Mouse (Mus musculus) ES-E14 (cell line): ENCODE data around the gene Fars2. TPM values are rescaled to one million over a fixed set of nuclear protein-coding genes. Genes with fewer than 3 reads are reported as not detected.

Experiments used
- DNase-seq: peaks from one replicate; pipeline ENCODE4 v3.0.0-alpha.2; 2013; ENCODE audit warnings: low read depth, low spot score
- H3K27ac ChIP-seq: 2 replicates; pipeline ENCODE4 v1.5.1; 2012; ENCODE audit warnings: low read depth, mild to moderate bottlenecking, low read length, moderate library complexity, mixed read lengths; ENCODE audit not compliant: poor library complexity, insufficient read depth, severe bottlenecking
- H3K36me3 ChIP-seq: 2 replicates; pipeline ENCODE4 v1.6.1; 2012; ENCODE audit warnings: mild to moderate bottlenecking, low read length, moderate library complexity, mixed read lengths; ENCODE audit not compliant: control insufficient read depth, poor library complexity, insufficient read depth, severe bottlenecking
- H3K4me1 ChIP-seq, 2 experiments: fragments of 150-350 bp in 1 of 2; sonication (generic) in 1 of 2; 2 replicates each; pipeline ENCODE4 v1.6.1; 2012; ENCODE audit warnings: low read length in 2 of 2, mild to moderate bottlenecking in 1 of 2, mixed read lengths in 1 of 2; ENCODE audit not compliant: control insufficient read depth in 2 of 2, insufficient read depth in 2 of 2, poor library complexity in 1 of 2
- H3K4me3 ChIP-seq, 2 experiments: fragments of 150-350 bp in 1 of 2; sonication (generic) in 1 of 2; 2 replicates each; pipeline ENCODE4 v1.5.1; 2012; ENCODE audit warnings: low read length in 2 of 2, low read depth in 1 of 2, mild to moderate bottlenecking in 1 of 2, mixed read lengths in 1 of 2; ENCODE audit not compliant: insufficient read depth in 1 of 2, poor library complexity in 1 of 2, severe bottlenecking in 1 of 2
- H3K9ac ChIP-seq: 2 replicates; pipeline ENCODE4 v1.6.1; 2012; ENCODE audit warnings: low read depth, mild to moderate bottlenecking, low read length, mixed read lengths; ENCODE audit not compliant: poor library complexity, insufficient read depth, severe bottlenecking
- H3K9me3 ChIP-seq: fragments of 150-350 bp; sonication (generic); 2 replicates; pipeline ENCODE4 v1.6.1; 2012; ENCODE audit warnings: low read depth, mild to moderate bottlenecking, low read length; ENCODE audit not compliant: control insufficient read depth, insufficient read depth
- CHD2 ChIP-seq: IDR thresholded peaks from 2 replicates; pipeline ENCODE4 v1.6.1; 2014; ENCODE audit warnings: mild to moderate bottlenecking, low read depth, low read length, inconsistent platforms
- HCFC1 ChIP-seq: IDR thresholded peaks from 2 replicates; pipeline ENCODE4 v1.6.1; 2012; ENCODE audit warnings: low read length, inconsistent platforms, borderline replicate concordance; ENCODE audit not compliant: insufficient read depth
- MAFK ChIP-seq: IDR thresholded peaks from 2 replicates; pipeline ENCODE4 v1.6.1; 2014; ENCODE audit warnings: mild to moderate bottlenecking, low read depth, low read length, inconsistent platforms; ENCODE audit not compliant: insufficient read depth
- ZC3H11A ChIP-seq: IDR thresholded peaks from 2 replicates; pipeline ENCODE4 v1.6.1; 2012; ENCODE audit warnings: low read depth, mild to moderate bottlenecking, inconsistent platforms, low read length, borderline replicate concordance
- ZNF384 ChIP-seq: IDR thresholded peaks from 2 replicates; pipeline ENCODE4 v1.6.1; 2012; ENCODE audit warnings: low read depth, low read length, inconsistent platforms
- in situ Hi-C, 2 experiments: fragments of 600-800 bp; cut with MboI; formaldehyde crosslinking; loops; one replicate each; pipeline ENCODE4 v1.15.1; 2025; ENCODE audit warnings: low sequenced_read_pairs in 2 of 2, inconsistent platforms in 1 of 2; ENCODE audit not compliant: unreplicated experiment in 2 of 2
- total RNA-seq: library from RNA; depleted of rRNA; stranded (reverse); fragments of 300-350 nt; gene quantifications from 2 replicates; pipeline ENCODE4 v1.2.3, GENCODE M21; 2012

Gene Fars2
- total RNA-seq, 1 experiment = 22.0 TPM

- no peaks in the 10 kb centered on the region for H3K4me1 ChIP-seq
- in situ Hi-C loops = no loop called here
- no peak for TF ChIP-seq ZNF384
- TF ChIP-seq HCFC1 = no peak
- no peak for TF ChIP-seq CHD2
- no peak for TF ChIP-seq MAFK
- no peak for TF ChIP-seq ZC3H11A
- no peak overlapping the region for H3K4me3 ChIP-seq
- no peaks in the 10 kb centered on the region for H3K9me3 ChIP-seq
- H3K9ac ChIP-seq = no peak overlapping the region
- no peak for DNase-seq
- H3K27ac ChIP-seq = no peak overlapping the region
- H3K36me3 ChIP-seq = no peaks in the 10 kb centered on the region
Observed at GRCm38 (mm10) chr13:36629154-36629553, 511.9 kb downstream of the Fars2 start.

DNA sequence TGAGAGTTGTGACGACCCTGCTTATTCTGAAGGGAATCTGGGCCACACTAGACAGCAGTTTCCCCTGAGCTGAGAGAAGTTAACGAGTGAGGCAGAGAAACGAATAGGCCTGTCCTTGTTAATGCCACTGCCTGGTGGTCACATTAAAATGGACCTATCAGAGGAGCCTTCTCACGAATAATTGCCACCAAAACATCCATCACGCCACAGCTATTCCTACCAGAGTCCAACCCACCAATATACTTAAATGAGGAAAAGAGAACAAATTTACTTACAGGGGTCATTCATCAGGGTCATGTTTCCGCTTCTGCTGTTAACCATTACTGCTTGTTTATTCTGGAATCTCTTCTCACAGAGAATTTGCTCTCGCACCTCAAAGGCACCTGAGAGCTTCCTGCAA, 531.0 kb downstream of the Fars2 start:
- no peaks in the 10 kb centered on the region for H3K4me1 ChIP-seq
- no peak overlapping the region for H3K9ac ChIP-seq
- no peak for DNase-seq
- no peak overlapping the region for H3K27ac ChIP-seq
- no peak overlapping the region for H3K4me3 ChIP-seq
- TF ChIP-seq MAFK (no peak), HCFC1 (no peak), ZC3H11A (no peak), CHD2 (no peak), ZNF384 (no peak)
- H3K36me3 ChIP-seq = no peaks in the 10 kb centered on the region
- in situ Hi-C loops = no loop called here
- H3K9me3 ChIP-seq = no peaks in the 10 kb centered on the region

GRCm38 (mm10) chr13:36654251-36654650, 537.0 kb downstream of the Fars2 start:
- Histone ChIP-seq H3K4me3 (no peak overlapping the region), H3K9me3 (no peaks in the 10 kb centered on the region), H3K9ac (no peak overlapping the region), H3K4me1 (no peaks in the 10 kb centered on the region), H3K36me3 (no peaks in the 10 kb centered on the region), H3K27ac (no peak overlapping the region)
- TF ChIP-seq MAFK = no peak
- no peak for TF ChIP-seq CHD2
- no peak for TF ChIP-seq ZNF384
- TF ChIP-seq HCFC1 = no peak
- TF ChIP-seq ZC3H11A = no peak
- in situ Hi-C loops = no loop called here
- DNase-seq = no peak

GRCm38 (mm10) chr13:36679345-36679744, 562.1 kb downstream of the Fars2 start:
- no peak for DNase-seq
- Histone ChIP-seq H3K4me3 (no peak overlapping the region), H3K9me3 (no peaks in the 10 kb centered on the region), H3K27ac (no peak overlapping the region), H3K36me3 (no peaks in the 10 kb centered on the region), H3K4me1 (no peaks in the 10 kb centered on the region), H3K9ac (no peak overlapping the region)
- in situ Hi-C loops = no loop called here
- TF ChIP-seq CHD2 = no peak
- no peak for TF ChIP-seq MAFK
- no peak for TF ChIP-seq ZC3H11A

DNA sequence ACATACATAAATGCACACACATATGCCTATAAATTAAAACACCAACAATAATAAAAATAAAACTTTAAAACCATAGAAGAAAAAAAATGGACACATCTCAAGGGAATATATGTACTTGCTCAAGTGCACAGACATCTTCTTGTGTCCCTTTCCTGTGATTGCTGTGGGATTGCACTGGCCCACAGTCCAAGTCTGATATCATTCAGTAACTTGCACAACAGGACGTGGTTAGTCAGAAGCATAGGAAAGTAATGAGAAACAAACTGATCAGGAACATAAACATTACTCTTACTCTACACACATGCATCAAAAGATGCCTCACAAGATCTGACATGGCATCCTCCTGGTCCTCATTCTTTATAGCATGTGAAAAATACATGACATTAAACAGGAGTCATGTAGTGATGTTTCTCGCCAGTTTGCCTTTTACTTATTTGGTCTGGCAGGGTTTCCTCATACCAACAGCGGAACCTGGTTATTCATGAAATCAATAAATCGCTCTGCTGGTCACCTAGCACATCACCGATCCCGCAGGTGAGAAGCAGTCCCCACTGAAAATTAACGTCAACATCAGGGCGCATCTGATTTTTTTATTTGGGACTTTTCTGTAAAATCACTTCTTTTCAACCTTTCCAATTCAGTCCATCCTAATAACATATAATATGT, 563.6 kb downstream of the Fars2 start:
- DNase-seq = no peak
- in situ Hi-C loops = no loop called here
- H3K4me3 ChIP-seq = no peak overlapping the region
- no peaks in the 10 kb centered on the region for H3K36me3 ChIP-seq
- no peak for TF ChIP-seq HCFC1
- TF ChIP-seq CHD2 = no peak
- no peak for TF ChIP-seq ZC3H11A
- no peak for TF ChIP-seq ZNF384
- TF ChIP-seq MAFK = no peak
- H3K9ac ChIP-seq = no peak overlapping the region
- H3K9me3 ChIP-seq = no peaks in the 10 kb centered on the region
- H3K27ac ChIP-seq = no peak overlapping the region
- H3K4me1 ChIP-seq = no peaks in the 10 kb centered on the region
